Mouse (Mus musculus) G1E (cell line): ENCODE results near the gene 4931422A03Rik.
"Not testable (repeated sequence)": the region's sequence is repeated elsewhere in the genome, so short reads cannot be mapped to it uniquely, and the experiment has no call there.

Experiments used
- CTCF ChIP-seq: IDR thresholded peaks from 2 replicates; pipeline ENCODE4 v1.5.1; 2012; ENCODE audit warnings: low read depth, low read length, inconsistent platforms, mixed read lengths
- GATA1 ChIP-seq: IDR thresholded peaks from 2 replicates; pipeline ENCODE4 v1.6.1; 2012; ENCODE audit warnings: borderline replicate concordance, low read length, inconsistent platforms, mixed read lengths
- TAL1 ChIP-seq: conservative IDR thresholded peaks from 2 replicates; pipeline ENCODE4 v1.6.1; 2012; ENCODE audit warnings: low read depth, low read length, inconsistent platforms, mixed read lengths

GRCm38 (mm10) chr2:103987595-103987994 is 40.6 kb downstream of the 4931422A03Rik start:
- TF ChIP-seq CTCF, GATA1, TAL1: not testable (repeated sequence)
